Mouse (Mus musculus) megakaryocyte, adult 5-6 weeks (primary cell): Measurements from ENCODE around the gene Rufy3. TPM values are rescaled to one million over a fixed set of nuclear protein-coding genes. Genes with fewer than 3 reads are reported as not detected.

Experiments
- ATAC-seq: 2 replicates; pipeline ENCODE4 v1.8.0; 2016; ENCODE audit warnings: mild to moderate bottlenecking, inconsistent platforms; ENCODE audit not compliant: poor library complexity, severe bottlenecking
- total RNA-seq, 2 experiments: library from RNA; stranded (forward) in 1 of 2; stranded (reverse) in 1 of 2; fragments of 153-499, 151-499 nt in 1 of 2; fragments of 221-1000, 200-1000 nt in 1 of 2; gene quantifications; 2 replicates each; pipeline versions ENCODE4 v1.2.3 to v1.2.4; 2015 to 2017

Gene Rufy3
- total RNA-seq, 2 experiments from 2014 or later = 12.2 to 20.7 TPM

DNA sequence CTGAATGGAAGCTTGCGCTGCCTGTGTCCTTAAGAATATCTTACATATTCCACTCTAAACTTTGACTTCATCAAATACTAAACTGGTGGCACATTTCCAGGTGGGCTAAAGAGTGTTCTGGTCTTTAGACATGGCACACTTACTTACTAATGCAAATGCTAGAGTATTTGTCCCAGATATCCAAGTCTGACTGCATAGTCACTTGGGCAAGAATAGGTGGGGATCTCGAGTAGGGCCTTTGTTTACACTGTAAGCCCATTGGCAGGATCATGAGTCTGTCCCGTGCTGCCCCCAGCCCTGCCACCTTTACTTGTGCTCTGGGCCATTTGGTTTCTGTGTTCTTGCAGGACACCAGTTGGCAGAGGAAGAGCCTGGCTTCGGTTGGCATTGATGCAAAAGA, 52.1 kb downstream of the Rufy3 start:
- no peak for ATAC-seq

DNA sequence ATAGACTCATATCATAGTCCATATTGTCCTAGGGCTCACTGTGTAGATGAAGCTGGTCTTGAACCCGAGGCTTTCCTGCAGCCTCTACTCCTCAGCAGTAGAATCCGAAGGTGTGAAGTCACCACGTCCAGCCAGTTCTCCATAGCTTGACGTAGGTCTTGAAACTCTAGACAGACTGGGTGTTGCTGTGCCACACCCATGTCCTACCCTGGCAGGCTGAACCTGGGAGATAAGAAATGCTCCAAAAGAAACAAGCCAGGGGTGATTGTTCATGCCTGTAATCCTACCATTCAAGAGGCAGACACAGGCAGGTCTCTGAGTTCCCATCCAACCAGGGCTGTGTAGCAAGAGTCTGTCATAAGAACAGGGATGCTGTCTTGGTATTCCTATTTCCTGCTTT, 62.7 kb downstream of the Rufy3 start:
- no peak for ATAC-seq

DNA sequence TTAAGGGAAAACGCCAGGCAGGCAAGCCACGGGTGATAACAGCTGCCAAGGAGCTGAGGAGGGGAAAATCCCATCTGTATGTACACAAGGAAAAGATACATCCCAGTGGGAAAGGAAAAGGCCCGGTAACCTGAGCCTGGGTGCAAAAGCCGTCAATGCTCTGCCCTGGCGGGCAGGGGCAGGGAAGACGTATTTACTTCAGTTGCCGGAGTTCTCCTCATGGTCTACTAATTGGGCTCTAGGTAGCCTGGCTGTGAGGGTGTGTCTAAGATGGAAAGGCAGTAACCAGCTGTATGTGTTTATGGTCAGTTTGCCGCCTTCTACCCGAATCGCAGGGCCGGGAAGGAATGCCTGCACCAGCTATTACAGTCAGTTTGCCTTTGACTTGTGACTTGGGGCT, 64.3 kb downstream of the Rufy3 start:
- no peak for ATAC-seq

DNA sequence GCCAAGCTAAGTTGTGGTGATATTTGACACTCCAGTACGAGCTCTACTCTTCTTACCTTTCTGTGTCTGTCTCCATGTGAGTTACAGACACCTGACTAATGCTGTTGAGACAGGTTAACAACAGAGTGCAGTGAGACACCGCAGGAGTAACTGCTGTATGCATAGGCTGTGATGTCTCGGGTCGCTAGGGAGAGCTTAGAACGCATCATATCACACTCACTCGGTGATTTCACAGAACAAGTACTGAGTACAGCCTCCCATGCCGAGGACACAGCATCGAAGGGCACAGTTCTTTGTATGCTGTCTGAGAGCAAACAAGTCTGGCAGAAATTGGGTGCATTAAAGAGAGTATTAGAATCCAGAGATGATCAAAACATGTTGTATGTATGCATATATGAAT, 65.1 kb downstream of the Rufy3 start:
- no peak for ATAC-seq

DNA sequence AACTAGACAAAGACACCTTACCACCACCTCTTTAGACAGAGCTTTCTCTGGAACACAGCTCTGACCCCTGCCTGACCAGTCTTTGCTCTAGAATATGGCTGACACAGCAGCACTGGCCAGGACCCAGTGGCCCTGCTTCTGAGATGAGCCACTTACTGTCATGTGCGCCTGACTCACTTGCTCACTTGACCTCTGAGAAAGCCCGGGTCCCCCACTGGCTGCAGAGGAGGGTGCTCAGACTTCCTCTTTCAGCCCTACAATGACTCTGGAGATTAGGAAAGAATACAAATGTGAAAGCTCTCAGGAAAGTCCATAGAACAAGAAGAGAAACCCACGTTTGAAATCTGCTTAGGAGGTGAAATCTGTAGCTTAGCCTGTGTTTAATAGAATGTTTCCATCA, 66.0 kb downstream of the Rufy3 start:
- ATAC-seq = peak; percentile 99

DNA sequence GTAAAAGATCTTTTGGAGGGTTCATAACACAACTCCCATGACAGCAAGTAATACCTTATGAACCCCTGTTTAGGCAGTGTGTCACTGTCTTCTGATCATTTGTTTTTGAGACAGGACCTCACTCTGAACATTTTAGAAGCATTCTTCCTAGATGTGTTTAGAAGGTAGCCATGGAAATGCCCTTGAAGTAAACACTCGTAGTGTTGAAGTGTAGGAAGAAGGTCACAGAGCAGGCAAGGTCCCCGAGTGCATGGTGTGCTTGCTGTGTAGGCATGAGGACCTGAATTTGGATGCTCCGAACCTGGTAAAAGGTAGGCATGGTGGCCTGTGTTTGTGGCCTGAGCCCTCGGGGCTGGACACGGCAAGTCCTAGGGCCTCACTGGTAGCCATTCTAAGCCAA, 66.7 kb downstream of the Rufy3 start:
- ATAC-seq = no peak

DNA sequence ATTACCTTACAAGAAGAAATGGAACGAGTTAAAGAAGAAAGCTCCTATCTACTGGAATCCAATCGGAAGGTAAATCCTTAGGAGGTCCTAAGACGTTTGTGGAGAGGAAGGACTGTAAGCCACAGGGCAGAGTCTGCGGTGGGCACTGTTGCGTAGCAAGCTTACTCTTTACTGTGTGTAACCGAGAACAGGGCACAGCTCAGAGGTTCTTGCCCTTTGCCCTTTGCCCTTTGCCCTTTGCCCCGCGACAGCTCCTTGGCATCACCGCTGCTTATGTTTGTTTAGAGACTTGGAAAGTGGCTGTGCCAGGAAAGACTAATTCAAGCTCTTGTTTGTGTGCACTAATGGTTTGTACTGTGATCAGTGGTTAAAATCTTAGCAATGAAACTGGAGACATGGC, 67.6 kb downstream of the Rufy3 start:
- ATAC-seq = no peak

DNA sequence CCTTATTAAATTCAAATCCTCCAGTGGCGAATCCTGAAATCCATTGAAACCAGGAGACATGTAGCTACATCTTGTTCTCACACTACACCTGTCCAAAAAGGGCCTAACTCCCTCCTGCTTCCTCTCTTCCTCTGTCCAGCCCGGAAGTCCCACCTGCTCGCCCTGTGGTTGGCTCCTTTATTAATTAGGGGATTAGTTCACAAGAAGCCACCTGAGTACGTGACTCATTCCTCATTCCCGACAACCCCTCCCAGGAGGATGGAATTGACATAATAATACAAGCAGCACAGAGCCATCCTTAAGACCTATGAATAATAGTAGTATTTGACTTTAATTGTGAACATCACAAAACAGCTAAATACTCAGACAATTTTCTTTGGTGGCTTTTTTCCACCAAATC, 69.2 kb downstream of the Rufy3 start:
- no peak for ATAC-seq

DNA sequence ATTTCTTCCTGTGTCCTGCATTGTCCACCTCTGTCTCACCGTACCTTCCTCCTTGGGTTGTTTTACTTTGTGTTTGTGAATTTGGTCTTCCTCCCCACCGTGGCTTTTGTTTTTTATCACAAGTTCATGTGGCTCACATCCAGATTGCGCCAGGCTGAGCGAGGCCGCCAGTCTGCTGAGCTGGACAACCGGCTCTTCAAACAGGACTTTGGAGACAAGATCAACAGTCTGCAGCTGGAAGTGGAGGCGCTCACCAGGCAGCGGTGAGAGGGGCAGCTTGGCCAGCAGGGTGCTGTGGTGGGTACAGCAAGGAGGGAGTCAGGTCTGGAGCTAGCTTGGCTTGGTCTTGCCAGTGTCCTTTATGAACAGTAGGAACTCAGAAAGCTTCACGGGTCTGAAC, 77.9 kb downstream of the Rufy3 start:
- no peak for ATAC-seq

DNA sequence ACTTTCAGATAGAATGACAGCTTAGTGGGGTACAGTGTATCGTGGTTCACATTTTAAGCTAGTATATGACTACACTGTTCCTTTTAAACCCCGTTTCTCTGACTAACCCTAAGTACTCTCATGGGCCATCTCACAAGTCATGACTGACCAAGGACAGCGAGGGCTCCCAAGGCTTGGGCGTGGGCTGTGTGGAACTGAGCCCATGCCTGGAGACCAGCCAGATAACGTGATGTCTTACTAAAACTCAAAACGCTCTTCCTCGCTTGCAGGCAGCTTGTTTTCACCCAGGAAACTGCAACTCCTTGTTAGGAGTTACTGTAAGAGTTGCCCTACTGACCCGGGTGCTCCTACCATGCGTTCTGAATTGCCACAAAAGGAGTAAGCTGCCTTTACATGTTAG, 78.7 kb downstream of the Rufy3 start:
- ATAC-seq = no peak

DNA sequence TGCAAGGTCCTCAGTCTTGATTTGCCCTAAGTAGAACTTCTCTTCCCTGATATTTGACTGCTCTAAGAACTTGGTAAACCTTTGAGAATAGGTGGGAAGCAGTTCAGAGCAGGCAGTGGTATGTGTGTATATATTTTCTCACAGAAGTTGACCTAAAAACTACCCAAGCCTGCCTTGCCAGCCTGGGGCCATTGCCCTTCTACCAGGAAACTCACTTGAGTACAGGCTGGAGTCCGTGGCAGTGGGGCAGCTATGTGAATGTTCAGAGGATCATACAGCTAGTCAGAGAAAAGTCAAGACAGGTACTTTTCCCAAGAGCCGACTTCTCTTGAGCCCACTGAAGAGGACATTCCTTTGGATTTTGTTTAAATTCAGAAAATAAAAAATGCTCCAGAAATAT, 80.1 kb downstream of the Rufy3 start:
- ATAC-seq = no peak

DNA sequence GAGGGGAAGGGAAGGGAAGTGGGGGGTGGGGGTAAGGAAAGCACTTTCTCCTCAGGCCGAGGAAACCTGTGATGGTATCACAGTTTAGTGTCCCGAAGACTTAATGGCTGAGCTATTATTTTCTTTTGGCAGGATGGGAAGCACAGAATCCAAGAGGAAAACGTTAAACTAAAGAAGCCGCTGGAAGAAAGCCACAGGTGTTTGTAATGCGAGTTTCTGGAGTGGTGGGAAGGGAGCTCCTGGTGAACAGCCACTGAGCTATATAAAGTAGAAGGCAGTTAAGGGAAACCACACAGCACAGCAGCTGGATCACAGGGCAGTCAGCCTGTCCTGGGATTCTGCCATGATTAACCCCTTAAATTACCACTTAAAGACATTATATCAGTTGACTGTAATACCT, 80.6 kb downstream of the Rufy3 start:
- no peak for ATAC-seq

DNA sequence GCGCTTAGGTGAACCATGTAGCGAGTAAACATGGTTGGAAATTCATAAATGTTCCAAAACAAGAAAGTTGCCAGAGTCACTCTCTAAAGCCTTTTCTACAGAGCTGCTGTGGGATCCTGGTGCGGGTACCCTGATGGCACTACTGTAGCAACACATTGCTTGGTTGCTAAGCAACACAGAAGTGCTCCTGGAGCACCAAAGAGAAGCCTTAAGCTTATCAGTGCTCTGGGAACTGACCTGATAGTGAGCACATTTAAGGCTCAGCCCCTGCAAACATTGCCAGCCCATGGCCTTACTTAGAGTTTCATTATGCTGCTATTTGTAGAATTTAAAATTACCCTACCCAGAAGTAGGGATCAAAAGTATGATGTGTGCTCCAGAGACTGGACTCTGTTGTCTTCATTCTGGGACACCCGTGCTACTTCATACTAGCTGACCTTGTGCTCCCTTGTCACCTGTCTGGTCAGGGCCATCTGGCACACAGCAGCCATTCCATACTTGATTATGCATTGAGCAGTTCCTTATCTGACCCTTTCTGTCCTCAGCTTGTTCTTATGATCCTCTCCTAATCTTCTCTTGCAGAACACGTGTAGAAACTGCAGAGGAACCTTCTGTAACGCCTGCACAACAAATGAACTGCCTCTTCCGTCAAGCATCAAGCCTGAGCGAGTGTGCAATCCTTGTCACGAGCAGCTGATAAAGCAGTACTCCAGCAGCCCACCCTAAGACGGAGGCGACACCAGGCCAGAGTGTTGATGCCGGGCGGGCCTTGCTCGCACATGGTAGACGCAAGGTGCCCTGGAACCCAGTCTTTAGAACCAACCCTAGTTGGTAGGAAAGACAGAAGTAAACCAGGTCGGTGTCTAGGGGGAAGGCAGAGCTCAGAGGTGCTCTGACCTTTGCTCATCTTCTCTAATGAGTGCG, 84.7 kb downstream of the Rufy3 start:
- 0 out of 2 replicates have a peak, but pooled peaks have one; percentile 8 for ATAC-seq

DNA sequence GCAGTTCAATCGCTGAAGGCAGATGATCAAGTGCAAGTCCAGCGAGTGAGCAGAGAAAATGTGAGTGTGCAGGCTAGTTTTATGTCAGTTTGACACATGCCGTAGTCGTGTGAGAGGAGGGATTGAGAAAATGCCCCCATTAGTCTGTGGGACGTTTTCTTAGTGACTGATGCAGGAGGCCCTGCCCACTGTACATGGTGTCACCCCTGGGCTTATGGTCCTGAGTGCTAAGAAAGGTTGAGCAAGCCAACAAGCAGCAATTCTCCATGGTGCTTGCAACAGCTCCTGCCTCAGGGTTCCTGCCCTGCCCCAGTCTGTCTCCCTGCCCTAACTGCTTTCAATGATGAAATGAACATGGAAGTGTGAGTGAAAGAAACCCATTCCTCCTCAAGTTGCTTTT, 87.7 kb downstream of the Rufy3 start:
- ATAC-seq = peak; percentile 54; the same call in 1 of the 2 replicates

DNA sequence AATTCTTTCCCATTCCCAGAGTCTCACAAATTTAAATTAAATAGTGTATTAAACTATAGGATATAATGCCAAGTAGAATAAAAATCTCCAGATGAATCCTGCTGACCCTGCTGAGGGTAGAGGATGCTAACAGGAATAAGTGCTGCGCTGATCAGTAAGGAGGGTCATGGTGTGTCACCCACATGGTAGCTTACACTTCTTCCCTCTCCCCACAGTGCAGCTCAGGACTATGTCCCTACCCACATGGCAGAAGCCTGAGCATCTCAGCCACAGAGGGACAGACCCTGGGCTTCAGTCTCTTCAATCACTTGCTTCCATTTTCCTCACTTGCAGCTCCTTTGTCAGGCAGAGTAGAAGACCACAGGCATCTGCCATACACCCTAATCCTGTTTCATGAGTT, 93.0 kb downstream of the Rufy3 start:
- ATAC-seq = no peak

DNA sequence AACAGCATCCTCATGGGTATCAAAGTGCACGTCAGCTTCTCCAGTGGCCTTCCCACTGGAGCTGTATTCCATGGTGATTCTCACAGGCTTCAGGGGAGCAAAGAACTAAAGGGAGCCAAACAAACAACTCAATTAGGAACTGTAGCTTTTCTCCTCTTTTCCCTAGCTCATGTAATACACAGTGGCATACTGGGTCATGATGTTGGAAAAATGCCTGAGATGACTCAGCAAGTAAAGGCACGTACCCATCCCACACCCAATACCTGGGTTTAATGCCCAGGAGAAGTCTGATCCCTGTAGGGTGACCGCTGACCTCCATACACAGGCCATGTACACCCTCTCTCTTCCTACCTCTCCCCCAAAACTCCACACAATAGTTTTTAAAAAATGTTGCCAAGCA, 98.3 kb downstream of the Rufy3 start:
- no peak for ATAC-seq

DNA sequence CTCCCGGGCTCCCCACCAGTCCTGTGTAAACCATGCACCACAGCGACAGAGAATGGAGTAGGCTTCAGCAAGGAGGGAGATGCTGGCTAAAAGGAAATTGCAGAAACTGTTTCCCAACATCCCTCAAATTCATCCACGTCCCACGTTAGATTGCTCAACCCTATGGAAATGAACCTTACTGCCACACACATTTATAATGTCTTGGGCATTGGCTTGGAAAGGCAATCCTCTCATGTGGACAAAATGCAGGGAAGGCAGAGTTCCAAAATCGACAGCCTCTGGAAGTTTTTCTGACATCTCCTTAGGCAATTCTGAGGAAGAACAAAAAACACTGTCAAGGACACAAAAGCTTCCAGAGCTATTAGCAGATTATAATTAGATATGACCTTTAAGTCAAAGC, 99.0 kb downstream of the Rufy3 start:
- no peak for ATAC-seq

DNA sequence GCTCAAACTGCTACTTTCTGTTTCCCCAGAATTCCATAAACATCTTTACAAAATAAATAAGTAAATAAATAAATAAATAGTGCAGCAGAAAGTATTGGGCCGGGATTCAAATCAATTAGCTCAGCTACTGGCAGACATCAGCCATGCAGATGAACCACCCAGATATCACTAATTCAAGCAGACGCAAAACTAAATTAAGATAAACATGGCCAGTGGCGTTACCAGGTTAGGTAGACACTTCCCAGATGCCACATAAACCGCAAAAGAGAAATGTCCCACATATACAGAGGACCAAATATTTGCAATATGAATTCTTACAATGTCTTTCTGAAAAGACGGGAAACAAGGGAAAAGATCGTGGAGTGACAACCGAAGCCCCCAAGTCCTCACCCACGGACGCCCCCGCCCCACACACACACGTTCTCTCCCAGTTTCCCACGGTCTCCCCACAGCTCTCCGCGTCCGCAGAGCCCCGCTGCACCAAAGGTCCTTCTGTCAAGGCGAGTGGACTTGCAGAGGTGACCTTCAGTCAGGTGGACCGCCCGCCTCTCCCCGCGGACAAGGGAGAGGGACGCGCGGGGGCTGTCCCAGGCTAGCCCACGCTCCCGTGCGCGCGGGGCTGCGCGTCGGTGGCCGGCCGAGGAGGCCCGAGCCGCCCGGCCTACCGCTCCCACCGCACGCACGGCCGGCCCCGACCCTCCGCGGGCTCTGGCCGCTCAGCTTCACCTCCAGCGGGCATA, 110.0 kb downstream of the Rufy3 start:
- peak; percentile 7 for ATAC-seq

DNA sequence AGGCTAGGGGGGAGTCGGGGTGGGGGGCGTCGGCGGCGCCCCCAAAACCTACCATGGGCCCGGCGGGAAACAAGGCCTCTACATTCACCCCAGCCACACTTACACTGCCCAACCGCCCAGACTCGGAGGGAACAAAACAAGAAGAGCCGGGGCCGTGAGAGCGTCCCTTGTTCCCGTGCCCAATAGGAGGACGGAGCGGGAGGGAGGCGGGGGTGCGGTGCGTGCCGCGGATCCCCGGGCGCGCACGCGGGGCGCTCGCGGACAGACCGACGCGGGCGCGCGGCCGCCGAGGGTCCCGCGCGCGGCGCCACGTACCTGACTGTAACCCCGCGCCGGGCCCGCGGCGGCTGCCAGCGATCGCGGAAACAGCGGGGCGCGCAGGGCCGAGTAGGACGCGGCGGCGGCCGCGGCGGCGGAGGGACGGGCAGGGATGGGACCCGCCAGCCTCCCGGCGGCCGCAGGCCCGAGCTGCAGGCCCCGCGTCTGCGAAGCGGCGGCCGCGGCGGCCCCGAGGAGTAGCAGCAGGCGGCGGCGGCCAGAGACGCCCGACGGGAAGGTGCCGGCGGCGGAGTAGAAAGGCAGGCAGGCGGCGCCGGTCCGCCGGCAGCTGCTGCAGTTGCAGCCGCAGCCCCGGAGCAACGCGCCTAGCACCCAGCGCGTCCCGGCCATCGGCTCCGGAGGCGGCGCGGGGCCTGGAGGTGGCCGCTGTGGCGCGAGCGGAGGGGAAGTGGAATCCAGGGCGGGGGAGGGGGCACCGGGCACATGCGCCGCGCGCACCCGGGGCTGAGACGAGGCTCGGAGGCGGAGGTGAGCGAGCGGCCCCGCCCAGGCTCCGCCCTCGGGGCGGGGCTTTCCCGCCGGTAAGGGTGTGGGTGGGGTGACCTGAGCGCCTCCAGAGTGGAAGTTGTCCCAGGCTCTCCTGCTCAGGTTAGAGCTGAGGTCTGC, 110.9 kb downstream of the Rufy3 start, which contains the start of gene Grsf1:
TSS of gene Grsf1 (minus strand) at position 729 of the 945 bp plus-strand sequence.
- ATAC-seq = peak; percentile 84

DNA sequence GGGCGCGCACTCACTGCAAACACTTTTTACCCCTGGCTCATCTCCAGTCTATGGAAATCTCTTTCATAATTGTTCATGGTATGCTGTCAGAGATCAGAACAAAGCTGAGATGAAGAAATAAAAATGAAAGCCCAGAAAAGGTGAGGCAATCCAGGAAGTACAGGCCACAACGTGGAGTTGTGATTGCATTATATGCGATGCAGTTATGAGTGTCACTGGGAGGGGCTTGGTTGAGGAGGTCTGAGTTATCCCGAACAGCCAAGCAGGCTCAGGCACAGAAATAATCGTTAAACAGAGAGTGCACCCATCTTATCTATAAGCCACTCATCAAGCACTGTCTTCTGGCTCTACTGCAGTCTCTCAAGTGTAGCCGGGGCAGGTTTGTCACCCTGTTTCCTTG, 114.1 kb downstream of the Rufy3 start:
- ATAC-seq = peak; percentile 58

DNA sequence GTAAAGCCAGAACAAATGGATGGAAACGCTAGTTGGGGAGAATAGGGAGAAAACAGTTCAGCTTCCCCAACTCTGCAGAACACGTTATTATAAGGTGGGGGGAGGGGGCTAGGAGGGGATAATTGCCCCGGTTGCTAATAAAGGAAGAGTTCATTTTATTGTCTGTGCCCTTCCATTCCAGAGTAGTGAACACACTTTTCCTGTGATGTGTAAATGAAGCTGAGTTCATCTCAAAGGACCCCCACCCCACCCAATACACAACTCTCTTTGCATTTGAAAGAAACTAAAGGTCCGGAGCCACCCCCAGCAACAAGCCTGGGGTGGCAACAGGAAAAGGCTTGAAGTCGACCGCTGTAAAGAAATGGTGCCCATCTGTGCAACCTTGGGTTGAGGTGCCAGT, 114.5 kb downstream of the Rufy3 start:
- ATAC-seq = no peak
